In the genomic region with DNA sequence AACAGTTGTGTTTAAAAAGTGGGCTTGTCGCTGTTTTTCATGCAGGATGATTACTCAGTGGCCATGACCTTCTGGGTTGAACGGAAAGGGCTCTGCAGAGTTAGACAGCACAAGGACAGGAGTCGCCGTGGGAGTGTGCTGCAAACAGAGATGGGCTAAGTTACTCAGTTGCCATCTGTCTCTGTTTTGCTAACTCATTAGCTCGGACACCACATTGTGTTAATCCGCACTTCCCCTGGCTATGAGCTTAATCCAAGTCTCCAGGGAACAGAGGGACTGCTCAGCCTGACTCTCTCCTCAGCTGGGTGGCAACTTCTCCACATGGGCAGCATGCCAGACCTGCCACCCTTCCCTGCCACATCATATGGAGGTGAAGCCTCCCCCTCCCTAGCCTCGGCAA, we compare ENCODE assay signal across 10 mouse cellular contexts.
A peak's percentile ranks its signal among the peaks of the same experiment; 100 is the strongest.
DNase-seq lines count a peak whose midpoint lies in the region; ATAC-seq lines count a peak whose summit lies in the region.
"Had no signal": no experiment of that assay in that cellular context is flagged by ENCODE, and none has a peak within 500 bp of the region (broad histone marks: within the 10 kb centered on the region; RNA-seq: fewer than 3 reads in every experiment).

No protein-coding gene starts in this region.

- H3K36me3 ChIP-seq in hindbrain, embryonic 10.5 days: no peaks in the 10 kb centered on the region
- no peaks in the 10 kb centered on the region for H3K36me3 ChIP-seq in hindbrain, embryonic 13.5 days
- H3K36me3 ChIP-seq in hindbrain, embryonic 15.5 days: no peaks in the 10 kb centered on the region

- WGBS in hindbrain, embryonic 10.5 days: 52% methylated on average over 7 of the region's 7 CpGs
- 33% methylated on average over 7 of the region's 7 CpGs for WGBS in hindbrain, embryonic 13.5 days
- WGBS in hindbrain, embryonic 15.5 days: 33% methylated on average over 7 of the region's 7 CpGs

- peaks cover 40% of the 10 kb centered on the region for H3K4me1 ChIP-seq in hindbrain, embryonic 10.5 days (replicated peaks)
- H3K4me1 ChIP-seq in hindbrain, embryonic 13.5 days (replicated peaks): peaks cover 22% of the 10 kb centered on the region
- H3K4me1 ChIP-seq in hindbrain, embryonic 15.5 days (replicated peaks): peaks cover 12% of the 10 kb centered on the region; the same call in 1 of the 2 replicates

- no peak overlapping the region for H3K4me2 ChIP-seq in hindbrain, embryonic 13.5 days
- H3K4me2 ChIP-seq in hindbrain, embryonic 15.5 days: no peak overlapping the region
- H3K4me2 ChIP-seq: lung, embryonic 14.5 days had no signal

- H3K9me3 ChIP-seq in hindbrain, embryonic 10.5 days: no peaks in the 10 kb centered on the region
- no peaks in the 10 kb centered on the region for H3K9me3 ChIP-seq in hindbrain, embryonic 13.5 days
- no peaks in the 10 kb centered on the region for H3K9me3 ChIP-seq in hindbrain, embryonic 15.5 days

- ATAC-seq in hindbrain, embryonic 13.5 days (ENCODE audit: low FRiP score): no peak
- peak; percentile 30; the same call in 1 of the 2 replicates for ATAC-seq in hindbrain, embryonic 15.5 days (ENCODE audit: low FRiP score, low read depth)

- H3K4me3 ChIP-seq in hindbrain, embryonic 10.5 days: no peak overlapping the region
- H3K4me3 ChIP-seq in hindbrain, embryonic 13.5 days: no peak overlapping the region
- no peak overlapping the region for H3K4me3 ChIP-seq in hindbrain, embryonic 15.5 days
- H3K4me3 ChIP-seq: myocyte had no signal

- no peak overlapping the region for H3K9ac ChIP-seq in hindbrain, embryonic 13.5 days
- H3K9ac ChIP-seq in hindbrain, embryonic 15.5 days: no peak overlapping the region
- H3K9ac ChIP-seq: lung, embryonic 14.5 days had no signal

- DNase-seq in hindbrain, embryonic 10.5 days (ENCODE audit: low spot score): no peak
- peak; percentile 12 for DNase-seq in right cerebral cortex, adult 18-20 months
- DNase-seq in right cerebral cortex, postnatal 14 days: no peak
- DNase-seq in testis, postnatal 14 days (ENCODE audit: low spot score): peak; percentile 74
- DNase-seq in spleen, postnatal 36 days (ENCODE audit: low spot score in 2 of 2): no peak
- DNase-seq in B cell, adult 2 months: no peak
- DNase-seq: lung, embryonic 14.5 days had no signal

- H3K27ac ChIP-seq in hindbrain, embryonic 10.5 days: peak overlapping the region; percentile 78
- no peak overlapping the region for H3K27ac ChIP-seq in hindbrain, embryonic 13.5 days
- no peak overlapping the region for H3K27ac ChIP-seq in hindbrain, embryonic 15.5 days (replicated peaks)

- peaks cover 5% of the 10 kb centered on the region; the same call in 1 of the 2 replicates for H3K27me3 ChIP-seq in hindbrain, embryonic 10.5 days (ENCODE audit: insufficient read depth, poor library complexity, severe bottlenecking)
- H3K27me3 ChIP-seq in hindbrain, embryonic 13.5 days: no peaks in the 10 kb centered on the region
- H3K27me3 ChIP-seq in hindbrain, embryonic 15.5 days: no peaks in the 10 kb centered on the region

Comparison
In these comparisons a context has a peak if more than half of its experiments do, and no peak if none do; other contexts are left out.
1. DNase-seq: peak in right cerebral cortex, adult 18-20 months (single experiment) and testis, postnatal 14 days (single experiment); none in hindbrain, embryonic 10.5 days (single experiment), right cerebral cortex, postnatal 14 days (single experiment), spleen, postnatal 36 days (0 of 2) and B cell, adult 2 months (0 of 2).